Mouse (Mus musculus): Measurements from ENCODE around the gene 4930535I16Rik.

The 4930535I16Rik gene

DNA sequence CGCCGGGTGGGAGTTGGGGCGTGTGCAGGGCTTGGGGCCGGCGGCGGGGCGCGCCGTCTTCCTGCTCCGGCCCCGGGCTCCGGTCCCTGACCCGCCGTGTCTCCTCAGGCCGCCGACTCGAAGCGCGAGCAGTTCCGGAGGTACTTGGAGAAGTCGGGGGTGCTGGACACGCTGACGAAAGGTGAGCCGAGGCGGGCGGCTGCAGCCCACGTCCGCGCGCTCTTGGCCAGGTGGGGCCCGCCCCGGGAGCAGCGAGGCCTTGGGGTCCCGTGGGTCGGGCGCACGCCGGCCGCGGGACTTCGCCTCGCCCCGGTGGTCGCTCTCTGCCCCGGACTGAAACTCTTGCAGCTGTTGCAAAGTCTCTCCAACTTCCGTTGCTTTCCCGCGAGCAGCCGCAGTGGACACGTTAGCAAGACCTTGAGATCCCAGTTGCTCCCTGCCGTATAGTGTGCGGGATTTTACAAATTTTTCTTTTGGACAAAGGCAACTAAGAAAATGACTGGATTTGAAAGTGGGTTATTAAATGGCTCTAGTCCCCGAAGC is 12.6 kb downstream of the 4930535I16Rik start:
- DNase-seq (ENCODE audit: low read depth, low spot score): no peak

DNA sequence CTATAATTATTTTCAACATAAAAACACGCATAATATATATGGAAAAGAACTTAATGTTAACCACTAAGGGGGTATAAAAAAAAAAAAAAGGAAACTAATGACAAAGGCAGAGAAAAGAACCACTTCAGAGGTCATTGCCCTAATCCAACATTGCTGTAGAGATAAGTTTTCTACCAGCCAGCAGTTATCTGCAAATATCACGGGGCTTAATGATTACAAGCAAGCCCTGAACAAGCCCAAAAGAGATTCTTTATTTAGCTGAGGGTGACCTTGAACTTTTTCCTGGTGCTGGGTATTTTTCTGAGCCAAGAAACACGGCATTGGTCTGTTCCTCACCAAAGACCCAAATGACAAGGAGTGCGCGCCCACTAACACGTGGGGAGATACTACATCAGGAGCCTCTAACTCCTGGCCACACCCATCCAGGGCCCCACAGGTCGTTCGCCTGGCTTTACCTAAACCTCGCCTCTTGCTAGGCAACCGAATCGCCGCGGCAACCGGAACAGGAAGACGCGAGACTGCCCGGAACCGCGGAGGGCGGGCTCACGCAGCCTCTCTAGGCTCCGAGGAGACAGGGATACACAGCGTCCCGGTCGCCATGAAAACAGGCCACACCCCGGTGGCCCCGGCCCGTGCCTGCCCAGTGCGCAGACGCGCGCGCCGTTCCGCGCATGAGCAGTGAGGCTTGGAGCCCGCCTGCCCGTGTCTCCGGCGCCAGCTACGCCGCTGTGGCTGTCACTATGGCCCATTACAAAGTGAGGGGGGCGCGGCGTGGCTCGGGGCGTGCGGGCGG is 13.3 kb downstream of the 4930535I16Rik start, which contains the start of gene Mycbp:
Mycbp (plus strand) TSS at position 500 of the 793 bp plus-strand sequence.
- DNase-seq (ENCODE audit: low read depth, low spot score): peak; percentile 95

DNA sequence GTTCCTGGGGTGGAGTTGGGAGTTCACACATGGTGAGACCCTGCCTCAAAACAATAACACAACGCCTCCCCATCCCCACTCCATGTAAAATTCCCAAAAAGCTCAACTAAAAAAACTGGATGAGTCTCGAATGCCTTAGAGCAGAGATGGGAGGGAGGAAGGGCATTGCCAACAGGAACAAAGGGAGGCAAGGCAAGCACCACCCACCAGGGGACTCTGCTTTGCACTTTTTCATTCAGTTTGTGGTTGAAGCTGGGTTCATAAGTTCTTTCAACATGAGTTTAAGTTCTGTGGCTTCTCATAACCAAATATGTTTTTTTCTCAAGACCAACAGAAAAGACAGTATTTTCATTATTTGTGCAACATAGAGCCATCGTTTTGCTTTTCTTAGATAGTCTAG is 14.4 kb downstream of the 4930535I16Rik start:
- no peak for DNase-seq (ENCODE audit: low read depth, low spot score)

DNA sequence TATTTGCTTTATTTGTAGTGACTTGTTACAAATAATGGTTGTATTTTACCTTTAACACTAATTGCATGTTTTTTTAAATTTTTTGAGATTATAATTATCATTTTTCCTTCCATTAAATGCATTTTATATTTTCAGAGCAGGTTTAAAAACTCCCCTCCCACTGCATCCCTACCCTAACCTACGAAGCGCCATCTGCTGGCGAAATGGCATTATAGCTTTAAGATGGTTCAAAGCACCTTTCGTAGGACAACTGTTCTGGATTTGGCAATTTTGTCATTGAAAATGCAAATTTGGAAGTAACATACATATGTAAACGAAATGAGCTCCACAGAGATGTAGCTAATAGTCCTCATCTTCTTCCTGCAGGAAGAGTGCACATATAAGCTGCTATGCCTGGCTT is 19.1 kb downstream of the 4930535I16Rik start:
- peak; percentile 26 for DNase-seq (ENCODE audit: low read depth, low spot score)

DNA sequence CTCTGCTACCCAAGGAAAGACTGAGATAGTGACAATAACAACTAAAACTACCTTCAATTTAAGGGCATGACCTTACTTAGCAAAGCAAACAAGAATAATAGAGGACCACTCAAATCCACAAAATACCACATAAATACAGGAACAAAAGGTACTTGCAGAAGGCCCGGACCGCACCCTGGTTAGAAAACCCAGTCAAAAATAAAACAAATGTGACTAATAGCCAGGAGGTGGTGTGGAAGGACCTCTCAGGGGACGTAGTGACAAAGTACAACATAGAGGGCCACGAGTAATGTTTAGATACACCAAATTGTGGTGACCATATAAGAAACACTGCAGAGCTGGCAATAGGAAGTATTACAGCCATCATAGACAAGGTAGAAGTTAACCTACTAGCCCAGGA is 23.5 kb downstream of the 4930535I16Rik start:
- no peak for DNase-seq (ENCODE audit: low read depth, low spot score)

DNA sequence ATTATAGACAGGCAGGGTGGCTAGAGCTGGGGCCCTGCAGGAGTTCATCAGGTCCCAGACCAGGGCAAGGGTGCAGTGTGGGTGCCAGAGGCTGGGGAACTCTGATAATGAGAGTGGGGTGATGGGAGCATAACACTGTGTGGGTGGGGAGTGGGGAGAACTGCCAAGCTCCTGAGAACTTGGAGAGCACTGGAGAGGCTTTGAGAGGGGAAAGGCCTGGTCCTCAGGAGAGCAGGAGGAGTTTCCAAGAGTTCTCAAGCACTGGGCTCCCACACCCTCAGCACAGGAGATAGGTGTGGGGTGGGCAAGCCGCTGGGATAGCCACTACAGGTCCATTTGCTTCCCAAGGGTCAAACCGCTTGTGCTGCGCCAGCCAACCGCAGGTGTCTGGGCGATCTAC is 24.1 kb downstream of the 4930535I16Rik start:
- no peak for DNase-seq (ENCODE audit: low read depth, low spot score)

Measured in c-Kit-negative CD71-positive TER-119-positive erythroid progenitor cells, embryonic 14.5 days (primary cell).